Mouse (Mus musculus): ENCODE data around the gene Orai3. TPM values are rescaled to one million over a fixed set of nuclear protein-coding genes. Genes with fewer than 3 reads are reported as not detected.

Gene Orai3
- total and polyA plus RNA-seq, 3 experiments = 37.5 to 47.2 TPM; not detected in 1

GRCm38 (mm10) chr7:127777474-127778266 lies 8.1 kb downstream of the Orai3 start (continued):
- peak; percentile 61 for TF ChIP-seq NRF1 (IDR thresholded peaks at IDR 0.05; ENCODE audit: insufficient read depth, low read depth, low read length, poor library complexity, severe bottlenecking)

GRCm38 (mm10) chr7:127778350-127778749 lies 8.7 kb downstream of the Orai3 start:
- DNase-seq (ENCODE audit: low read depth, low spot score) = no peak
- no peaks in the 10 kb centered on the region for H3K27me3 ChIP-seq (ENCODE audit: control insufficient read depth in 1 of 2, insufficient read depth in 2 of 2, low read length in 2 of 2)
- TF ChIP-seq KAT2A (conservative IDR thresholded peaks at IDR 0.05; ENCODE audit: low read depth, low read length) = no peak
- no peak for TF ChIP-seq MAFK (IDR thresholded peaks at IDR 0.05; ENCODE audit: borderline replicate concordance, low read depth, low read length)
- H3K9ac ChIP-seq (ENCODE audit: control insufficient read depth, low read depth, low read length, poor library complexity, severe bottlenecking) = peak overlapping the region; percentile 95
- H3K36me3 ChIP-seq (ENCODE audit: control insufficient read depth in 1 of 2, insufficient read depth in 2 of 2, low read length in 2 of 2) = peaks cover 24% of the 10 kb centered on the region in 2 experiments
- no peaks in the 10 kb centered on the region for H3K9me3 ChIP-seq (replicated peaks; ENCODE audit: insufficient read depth, low read length)
- peak overlapping the region; percentile 59 to 83 for H3K4me3 ChIP-seq (ENCODE audit: control insufficient read depth in 1 of 2, insufficient read depth in 1 of 2, low read depth in 2 of 2, low read length in 2 of 2)
- no peak overlapping the region for H3K27ac ChIP-seq (ENCODE audit: control insufficient read depth, low read depth, low read length)
- peaks cover 0 to 10% of the 10 kb centered on the region in 2 experiments; a peak in 3 of 4 replicates for H3K4me1 ChIP-seq (ENCODE audit: control insufficient read depth in 1 of 2, insufficient read depth in 2 of 2, low read length in 2 of 2)
- H3K79me2 ChIP-seq (ENCODE audit: control insufficient read depth, insufficient read depth, low read length, poor library complexity) = peaks cover 19% of the 10 kb centered on the region

DNA sequence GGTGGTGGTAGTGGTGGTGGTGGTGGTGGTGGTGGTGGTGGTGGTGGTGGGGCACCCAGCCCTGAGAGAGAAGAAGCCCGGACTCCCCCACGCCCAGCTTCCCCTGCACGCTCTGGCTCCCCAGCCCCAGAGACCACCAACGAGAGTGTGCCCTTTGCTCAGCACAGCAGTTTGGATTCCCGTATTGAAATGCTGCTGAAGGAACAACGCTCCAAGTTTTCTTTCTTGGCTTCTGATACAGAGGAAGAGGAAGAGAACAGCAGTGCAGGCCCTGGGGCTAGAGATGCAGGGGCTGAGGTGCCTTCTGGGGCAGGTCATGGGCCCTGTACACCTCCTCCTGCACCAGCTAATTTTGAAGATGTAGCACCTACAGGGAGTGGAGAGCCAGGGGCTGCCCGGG lies 15.7 kb downstream of the Orai3 start, which contains the start of gene Gm49388:
Gm49388 (plus strand) TSS at position 301 of the 400 bp plus-strand sequence.
- TF ChIP-seq GABPA (IDR thresholded peaks at IDR 0.05; ENCODE audit: low read depth, low read length) (no peak), EP300 (IDR thresholded peaks at IDR 0.05; ENCODE audit: low read depth in 1 of 2, low read length in 2 of 2) (no peak), CHD2 (IDR thresholded peaks at IDR 0.05; ENCODE audit: low read length) (no peak), NELFE (IDR thresholded peaks at IDR 0.05; ENCODE audit: low read depth, low read length) (no peak), RAD21 (IDR thresholded peaks at IDR 0.05; ENCODE audit: low read depth, low read length) (no peak), POLR2A (IDR thresholded peaks at IDR 0.05; ENCODE audit: control insufficient read depth in 1 of 2, insufficient read depth in 1 of 2, low read depth in 1 of 2, low read length in 2 of 2, poor library complexity in 1 of 2) (no peak), MAFK (IDR thresholded peaks at IDR 0.05; ENCODE audit: borderline replicate concordance, low read depth, low read length) (no peak), MEF2A (IDR thresholded peaks at IDR 0.05; ENCODE audit: extremely low read depth, insufficient replicate concordance, low read depth, low read length, poor library complexity, severe bottlenecking) (no peak), ETS1 (IDR thresholded peaks at IDR 0.05; ENCODE audit: low read depth, low read length) (no peak), NRF1 (IDR thresholded peaks at IDR 0.05; ENCODE audit: insufficient read depth, low read depth, low read length, poor library complexity, severe bottlenecking) (no peak), SMC3 (IDR thresholded peaks at IDR 0.05; ENCODE audit: low read depth, low read length) (no peak), E2F4 (IDR thresholded peaks at IDR 0.05; ENCODE audit: borderline replicate concordance, low read depth, low read length) (no peak)
- Histone ChIP-seq H3K9me3 (replicated peaks; ENCODE audit: insufficient read depth, low read length) (no peaks in the 10 kb centered on the region), H3K27me3 (ENCODE audit: control insufficient read depth in 1 of 2, insufficient read depth in 2 of 2, low read length in 2 of 2) (no peaks in the 10 kb centered on the region), H3K4me1 (ENCODE audit: control insufficient read depth in 1 of 2, insufficient read depth in 2 of 2, low read length in 2 of 2) (no peaks in the 10 kb centered on the region), H3K36me3 (ENCODE audit: control insufficient read depth in 1 of 2, insufficient read depth in 2 of 2, low read length in 2 of 2) (peaks cover 6 to 39% of the 10 kb centered on the region in 2 experiments), H3K79me2 (ENCODE audit: control insufficient read depth, insufficient read depth, low read length, poor library complexity) (no peaks in the 10 kb centered on the region), H3K4me3 (ENCODE audit: control insufficient read depth in 1 of 2, insufficient read depth in 1 of 2, low read depth in 2 of 2, low read length in 2 of 2) (no peak within 1 kb of the TSS), H3K9ac (ENCODE audit: control insufficient read depth, low read depth, low read length, poor library complexity, severe bottlenecking) (no peak within 1 kb of the TSS), H3K27ac (ENCODE audit: control insufficient read depth, low read depth, low read length) (no peak within 1 kb of the TSS)
- no peak for DNase-seq (ENCODE audit: low read depth, low spot score)
